Mouse (Mus musculus) large intestine, adult 2 months (tissue): ENCODE measurements at regions not wholly inside any gene's neighbourhood (a gene's known extent, or its start where the extent isn't known, plus 50 kb on each side); places are given as distances from the start of the nearest gene placed in this dataset.
A peak's percentile ranks its signal among the peaks of the same experiment; 100 is the strongest.
"Not testable (repeated sequence)": the region's sequence is repeated elsewhere in the genome, so short reads cannot be mapped to it uniquely, and the experiment has no call there.

Experiments used
- DNase-seq: peaks from one replicate; pipeline ENCODE4 v3.0.0-alpha.2; 2012; ENCODE audit warnings: low read depth, low spot score
- WGBS: fragments of 180-500 bp; shearing (Covaris S2); methylation state at CpG from one replicate; pipeline ENCODE4 v1.1.7; 2018; 5-methylcytosine and 5-hydroxymethylcytosine counted together

DNA sequence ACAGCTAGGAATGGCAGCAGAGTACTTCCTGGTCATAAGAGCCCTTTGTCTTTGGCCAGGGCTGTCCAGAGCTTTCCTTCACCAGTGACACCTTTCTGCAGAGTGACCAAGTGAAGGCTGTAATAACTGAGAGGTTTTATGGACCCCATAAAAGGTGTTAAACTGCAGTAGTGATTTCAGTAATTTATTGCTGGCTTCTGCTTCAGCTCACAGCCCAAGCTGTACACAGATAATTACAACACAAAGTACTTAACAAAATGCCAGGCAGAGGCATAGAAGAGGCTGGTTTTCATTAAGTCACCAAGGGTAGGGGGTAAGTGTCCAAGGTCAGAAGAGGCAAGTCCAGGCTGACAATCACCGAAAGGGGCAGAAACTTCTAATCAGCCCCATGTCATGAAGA is 83.8 kb downstream of the Eif4e start:
- DNase-seq = peak; percentile 1
- WGBS = 23% methylated on average over 1 of the region's 1 CpGs

DNA sequence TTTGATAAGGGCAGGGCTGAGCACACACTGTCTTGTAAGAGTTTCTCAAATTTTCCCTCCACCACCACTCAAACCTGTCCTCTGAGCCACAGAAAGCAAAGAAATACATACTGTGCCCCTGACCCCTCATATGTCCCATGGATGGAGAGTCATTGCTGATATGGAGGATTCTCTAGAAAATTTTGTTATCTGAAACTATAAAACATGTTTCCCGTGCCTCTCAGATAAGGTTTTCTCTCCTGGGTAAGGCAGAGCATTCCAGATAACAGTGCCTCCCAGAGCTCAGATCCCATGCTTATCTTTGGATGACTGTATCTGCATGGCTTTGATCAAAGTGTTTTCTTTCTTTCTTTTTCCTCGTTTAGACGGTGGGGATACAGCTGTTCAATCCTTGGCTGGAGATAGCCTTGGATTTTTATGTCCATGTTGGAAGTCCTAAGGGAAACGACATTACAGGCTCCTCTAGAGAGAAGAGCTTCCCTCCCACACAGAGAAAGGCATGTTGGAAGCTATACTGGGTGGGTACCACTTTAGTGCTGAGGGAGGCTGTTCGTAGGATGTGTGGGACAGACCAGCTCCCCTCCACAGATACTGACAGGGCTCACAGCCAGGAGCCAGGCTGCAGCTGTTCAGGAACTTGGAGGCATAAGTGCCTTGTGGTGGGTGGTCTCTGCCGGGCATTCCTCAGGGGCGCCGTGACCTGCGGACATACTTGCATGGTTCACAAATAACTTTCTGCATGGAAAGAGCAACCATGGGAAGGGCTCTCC is 87.1 kb downstream of the Eif4e start:
- DNase-seq = no peak
- 48% methylated on average over 9 of the region's 9 CpGs for WGBS

DNA sequence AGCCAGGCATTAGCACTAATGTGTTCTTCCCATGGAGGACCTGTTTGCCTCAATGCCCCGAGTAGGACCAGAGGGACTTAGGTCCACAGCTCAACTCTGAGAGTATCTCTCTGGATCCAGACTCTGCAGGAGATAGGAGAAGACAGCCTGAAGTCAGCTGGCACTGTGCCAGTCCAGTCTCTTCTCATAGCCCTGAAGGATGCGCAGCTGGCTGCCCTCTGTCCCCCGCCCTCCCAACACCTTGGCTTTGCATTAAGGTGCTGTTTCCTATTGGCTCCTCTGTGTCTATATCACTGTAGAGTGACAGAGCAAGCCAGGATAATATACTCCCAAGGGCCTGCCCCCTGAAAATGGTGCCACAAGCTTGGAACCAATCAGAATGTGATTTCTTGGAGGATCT is 87.7 kb downstream of the Eif4e start:
- 74% methylated on average over 3 of the region's 3 CpGs for WGBS
- DNase-seq = no peak

DNA sequence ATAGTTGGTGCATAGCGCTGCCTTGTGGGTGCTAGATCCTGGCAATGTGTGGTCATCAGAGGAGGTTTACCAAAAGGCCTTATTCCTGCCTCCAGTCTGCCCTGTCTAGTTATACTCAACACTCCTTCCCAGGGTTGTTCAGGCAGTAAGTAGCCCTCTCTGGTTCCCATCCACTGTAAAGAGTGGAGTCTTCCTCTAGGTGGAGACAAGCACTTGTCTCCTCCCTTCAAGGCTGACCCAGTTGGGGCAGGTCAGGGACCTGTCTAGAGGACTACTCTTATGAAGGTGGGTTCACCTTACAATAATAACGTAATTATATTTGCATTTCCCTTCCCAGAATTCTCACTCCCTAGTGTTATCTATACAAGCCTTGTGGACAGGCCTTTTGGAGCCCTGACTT is 88.9 kb downstream of the Eif4e start:
- DNase-seq = no peak
- 79% methylated on average over 2 of the region's 2 CpGs for WGBS

DNA sequence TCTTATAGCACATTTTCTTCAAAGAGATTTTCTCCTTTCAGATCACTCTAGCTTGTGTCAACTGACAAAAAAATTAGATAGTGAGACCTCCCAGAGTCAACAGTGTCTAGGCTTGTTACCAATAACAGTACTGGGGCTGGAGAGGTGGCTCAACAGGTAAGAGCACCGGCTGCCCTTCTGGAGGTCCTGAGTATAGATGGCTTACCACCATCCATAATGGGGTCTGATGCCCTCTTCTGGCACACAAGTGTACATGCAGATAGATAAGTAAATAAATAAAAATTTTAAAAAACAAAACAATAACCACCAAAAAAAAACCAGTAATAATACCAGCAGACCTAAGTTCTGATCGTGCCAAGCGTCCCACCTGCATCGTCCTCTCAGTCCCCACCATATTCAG is 94.3 kb downstream of the Eif4e start:
- DNase-seq = no peak
- WGBS = 83% methylated on average over 4 of the region's 4 CpGs

DNA sequence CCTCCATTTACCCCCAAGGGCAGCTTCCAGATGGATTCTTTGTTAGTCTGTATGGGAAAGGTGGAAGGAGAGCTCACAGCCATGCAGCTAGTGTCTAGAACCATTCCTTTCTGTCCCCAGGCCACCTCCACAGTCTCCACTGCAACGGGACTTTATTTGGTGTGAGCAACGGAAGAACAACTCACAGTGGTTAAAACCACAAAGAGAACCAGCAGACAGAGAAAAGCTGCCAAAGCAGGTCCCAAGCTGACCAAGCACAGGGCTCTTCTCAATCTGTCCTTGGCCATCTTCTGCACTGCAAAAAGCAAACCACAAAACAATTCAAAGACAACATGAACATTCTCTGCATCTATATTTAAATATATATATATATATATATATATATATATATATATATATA is 98.1 kb downstream of the Eif4e start:
- DNase-seq = no peak
- 87% methylated on average over 2 of the region's 2 CpGs for WGBS

DNA sequence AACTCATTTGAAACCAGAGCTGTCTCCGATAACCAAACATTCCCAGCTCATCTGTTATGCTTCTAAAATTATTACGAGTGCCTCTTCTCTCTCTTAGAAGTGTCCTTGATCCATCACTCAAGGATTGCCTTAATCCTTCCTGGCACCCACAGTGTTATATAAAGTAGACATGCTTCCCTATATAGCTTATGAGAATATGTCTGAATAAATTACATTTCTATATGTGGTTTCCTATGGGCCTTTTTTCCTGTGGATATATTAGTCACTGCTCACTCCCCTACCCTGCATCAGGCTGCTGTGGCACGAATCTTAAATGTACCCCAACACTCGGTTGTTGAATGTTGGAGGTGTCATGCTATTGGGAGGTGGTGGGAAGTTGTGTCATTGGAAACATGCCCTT is 100.3 kb downstream of the Eif4e start:
- WGBS = 85% methylated on average over 4 of the region's 4 CpGs
- DNase-seq = no peak

DNA sequence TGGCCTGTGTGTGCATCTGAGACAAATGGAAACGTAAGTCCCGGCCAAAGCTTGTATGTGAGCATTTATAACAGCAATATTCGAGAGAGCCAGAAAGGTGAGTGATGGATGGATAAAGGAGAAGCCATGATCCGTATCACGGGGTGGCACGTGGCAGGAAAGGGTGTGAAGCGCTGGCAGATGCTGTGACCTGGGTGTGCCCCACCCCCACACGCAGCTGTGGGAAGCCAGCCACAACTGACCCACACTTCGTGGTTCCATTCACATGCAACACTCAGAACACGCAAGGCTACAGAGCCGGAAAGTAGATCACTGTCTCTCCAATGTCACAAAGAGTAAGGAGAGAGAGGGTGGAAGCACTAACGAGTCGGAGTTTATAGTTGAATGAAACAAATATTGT is 104.3 kb downstream of the Eif4e start:
- no peak for DNase-seq
- 88% methylated on average over 13 of the region's 13 CpGs for WGBS

DNA sequence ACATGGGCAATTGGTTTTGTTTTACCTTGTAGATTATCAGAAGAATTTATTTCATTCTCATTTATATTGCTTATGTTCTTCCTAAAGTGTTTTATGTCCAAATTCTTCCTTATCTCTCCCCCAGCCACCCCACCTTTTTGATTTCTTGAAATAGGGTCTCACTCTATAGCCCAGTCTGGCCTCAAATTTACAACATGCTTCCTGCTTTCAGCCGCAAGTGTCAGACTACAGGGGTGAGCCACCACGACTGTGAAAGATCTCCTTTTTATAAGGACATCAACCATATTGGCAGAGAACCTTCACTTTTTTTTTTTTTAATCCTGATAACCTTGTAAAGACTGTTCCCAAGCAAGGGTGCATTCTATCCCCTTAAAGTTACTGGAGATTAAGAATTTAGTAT is 106.1 kb downstream of the Eif4e start:
- no peak for DNase-seq
- WGBS = 43% methylated on average over 2 of the region's 2 CpGs

DNA sequence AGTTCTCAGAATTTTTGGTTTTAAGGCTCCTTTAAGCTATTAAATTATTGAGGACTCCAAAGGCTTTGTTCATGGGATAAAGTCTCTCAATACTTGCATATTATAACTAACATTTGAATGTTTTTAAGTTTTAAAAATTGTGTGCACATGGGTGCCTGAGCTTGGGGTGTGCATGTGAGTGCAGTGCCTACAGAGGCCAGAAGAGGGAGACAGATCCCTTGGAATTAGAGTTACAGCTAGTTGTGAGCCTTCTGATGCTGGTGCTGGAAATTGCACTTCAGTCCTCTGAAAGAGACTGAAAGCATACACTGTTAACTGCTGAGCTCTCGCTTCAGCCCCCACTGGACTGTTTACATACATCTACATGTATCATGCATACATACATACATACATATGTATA is 100.0 kb upstream of the Tspan5 start:
- 97% methylated on average over 1 of the region's 1 CpGs for WGBS
- DNase-seq = no peak

DNA sequence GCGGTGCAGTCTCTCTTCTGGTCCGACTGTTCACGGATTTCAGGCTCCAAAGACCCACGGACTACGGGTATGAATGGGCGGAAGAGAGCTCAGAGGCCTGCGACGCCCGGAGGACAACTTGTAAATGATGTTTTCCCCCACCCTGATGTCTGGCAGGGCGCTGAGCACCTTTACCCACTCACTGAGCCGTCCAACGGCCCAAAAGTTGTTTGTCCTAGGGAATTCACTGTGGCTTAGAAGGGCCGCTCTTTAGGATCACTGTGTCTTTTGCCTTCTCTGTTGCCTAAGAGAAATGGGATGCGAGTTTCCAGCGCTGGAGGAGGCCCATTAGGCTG is 98.1 kb upstream of the Tspan5 start:
- no peak for DNase-seq
- WGBS = 32% methylated on average over 15 of the region's 15 CpGs

DNA sequence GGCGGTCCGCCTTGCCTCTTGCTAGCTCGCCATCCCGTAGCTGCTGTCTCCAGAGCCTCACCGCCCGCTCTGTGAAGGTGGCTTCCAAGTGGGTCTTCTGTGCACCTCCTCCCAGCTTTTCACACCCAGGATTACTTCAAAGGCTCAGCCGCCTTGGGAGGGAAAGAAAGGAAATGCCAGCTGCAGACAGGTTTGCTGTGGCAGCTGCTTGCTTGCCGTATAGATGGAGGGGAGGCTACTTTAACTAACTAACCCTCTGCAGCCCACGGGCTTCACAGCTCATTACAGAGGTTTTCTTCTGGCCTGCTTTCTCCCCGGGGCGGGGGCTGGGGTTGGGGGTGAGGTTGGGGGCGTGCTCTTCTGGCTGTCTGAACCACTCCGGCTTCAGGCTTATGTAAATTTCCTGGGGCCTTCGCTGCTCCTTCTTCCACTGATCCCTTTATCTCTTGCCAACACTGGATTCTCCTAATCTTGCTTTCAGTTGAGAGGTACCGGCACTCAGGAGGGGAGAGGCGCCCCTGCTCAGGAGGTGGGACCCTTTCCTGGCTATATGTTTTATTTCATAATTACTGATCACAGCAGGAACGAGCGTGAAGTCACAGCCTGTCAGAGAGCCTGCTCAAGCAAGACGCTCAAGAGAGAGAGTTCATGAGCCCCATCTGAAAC is 97.6 kb upstream of the Tspan5 start:
- 11% methylated on average over 19 of the region's 19 CpGs for WGBS
- no peak for DNase-seq

DNA sequence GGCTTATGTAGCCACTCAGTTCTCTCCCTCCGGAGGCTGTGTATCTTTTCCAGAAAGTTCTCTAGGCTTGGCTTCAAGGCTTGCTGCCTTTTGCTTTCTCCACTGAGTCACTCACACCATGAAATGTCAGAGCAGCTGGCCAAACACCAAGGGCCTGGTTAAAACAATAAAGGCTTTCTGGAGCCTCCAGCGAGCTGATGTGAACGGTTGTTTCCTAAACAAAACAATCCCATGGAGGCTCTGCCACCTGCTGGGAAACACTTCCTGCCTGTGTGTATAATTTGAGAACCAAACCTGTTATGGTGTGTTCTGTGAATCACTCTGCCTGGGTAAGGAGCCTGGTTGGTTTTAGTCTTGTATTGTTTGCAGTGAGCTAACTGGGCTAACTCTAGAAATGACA is 96.7 kb upstream of the Tspan5 start:
- DNase-seq = peak; percentile 8
- 8% methylated on average over 3 of the region's 3 CpGs for WGBS

DNA sequence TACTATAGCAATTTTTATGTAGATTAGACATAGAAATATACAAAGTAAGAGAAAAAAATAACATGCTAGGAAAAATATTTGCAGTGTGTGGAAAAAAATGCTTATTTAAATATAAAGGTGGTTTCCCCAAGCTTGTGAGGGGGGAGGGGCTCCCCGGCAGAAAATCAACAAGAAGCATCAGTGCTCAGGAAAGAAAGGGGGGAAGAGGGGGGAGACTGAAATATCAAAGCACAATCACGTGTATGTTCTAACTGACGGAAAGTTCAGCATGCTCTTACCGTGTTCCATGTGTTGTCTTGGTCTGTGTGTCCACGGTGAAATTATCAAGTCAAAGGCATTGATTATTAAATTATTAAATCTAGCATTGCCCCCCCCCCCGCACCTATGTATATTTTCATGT is 92.3 kb upstream of the Tspan5 start:
- WGBS = 90% methylated on average over 6 of the region's 6 CpGs
- DNase-seq = no peak

DNA sequence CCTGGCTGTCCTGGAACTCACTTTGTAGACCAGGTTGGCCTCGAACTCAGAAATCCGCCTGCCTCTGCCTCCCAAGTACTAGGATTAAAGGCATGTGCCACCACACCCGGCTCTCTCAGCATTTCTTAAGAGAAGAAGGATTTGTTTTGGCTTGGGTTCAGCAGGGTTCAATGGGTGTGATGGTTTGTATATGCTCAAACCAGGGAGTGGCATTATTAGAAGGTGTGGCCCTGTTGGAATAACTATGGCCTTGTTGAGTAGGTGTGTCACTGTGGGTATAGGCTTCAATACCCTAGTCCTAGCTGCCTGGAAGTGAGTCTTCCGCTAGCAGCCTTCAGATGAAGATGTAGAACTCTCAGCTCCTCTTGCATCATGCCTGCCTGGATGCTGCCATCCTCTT is 91.3 kb upstream of the Tspan5 start:
- 85% methylated on average over 4 of the region's 4 CpGs for WGBS

DNA sequence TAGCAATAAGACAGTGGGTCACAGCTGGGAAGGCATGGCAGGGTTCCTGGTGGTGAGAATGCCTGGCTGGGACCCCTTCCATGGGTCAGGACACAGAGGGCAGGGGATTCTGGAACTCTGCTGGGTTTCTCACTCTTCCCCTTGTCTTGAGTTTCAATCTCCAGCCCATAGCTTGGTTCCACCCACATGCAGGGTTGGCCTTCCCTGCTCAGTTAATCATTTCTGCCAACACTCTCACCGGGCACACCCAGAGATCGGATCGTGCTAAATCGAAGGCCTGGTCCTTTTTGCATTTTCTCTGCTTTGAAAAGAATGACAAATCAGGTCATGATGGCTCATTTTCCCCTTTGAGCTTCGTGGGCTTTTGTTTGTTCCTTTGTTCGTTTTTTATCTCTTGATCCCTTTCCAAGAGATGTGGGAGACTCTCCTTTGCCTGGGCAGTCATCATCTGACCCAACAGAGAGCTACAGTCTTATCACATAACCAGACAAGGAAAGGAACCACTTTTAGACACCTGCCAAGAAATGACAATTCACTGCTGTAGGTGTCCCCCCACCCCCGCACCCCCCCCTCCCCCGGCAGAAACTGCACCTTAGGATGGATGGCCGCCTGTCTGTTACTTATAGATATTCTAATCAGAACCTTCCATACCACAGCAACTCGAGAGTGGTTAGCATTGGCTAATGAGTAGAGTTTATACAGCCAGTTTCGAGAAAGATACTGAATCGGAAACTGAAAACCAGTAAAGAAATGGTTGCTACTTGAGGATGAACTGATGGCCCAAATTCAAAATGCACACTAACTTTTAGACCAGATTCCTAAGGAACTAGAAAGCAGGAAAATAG is 90.4 kb upstream of the Tspan5 start:
- no peak for DNase-seq
- 89% methylated on average over 12 of the region's 12 CpGs for WGBS

More for the DNA sequence above, 91.3 kb upstream of the Tspan5 start:
- not testable (repeated sequence) for DNase-seq

DNA sequence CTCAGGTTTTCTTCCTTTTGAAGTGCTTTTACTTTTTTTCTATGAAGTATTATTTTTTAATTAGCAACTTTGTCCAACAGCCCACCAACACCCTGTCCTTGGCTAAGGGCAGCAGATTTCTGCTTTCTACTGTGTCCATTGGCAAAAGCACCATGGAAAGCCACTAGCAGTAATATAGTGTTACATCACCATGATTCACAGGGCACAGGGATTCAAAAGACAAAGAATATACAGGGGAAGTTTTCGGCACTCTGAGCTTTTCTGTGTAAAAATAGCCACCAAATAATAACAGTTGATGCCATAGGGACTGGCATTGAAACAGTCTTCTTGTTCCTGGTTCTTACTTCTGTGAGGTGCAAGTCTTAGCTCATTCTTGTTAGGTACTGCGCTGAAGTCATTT is 89.8 kb upstream of the Tspan5 start:
- DNase-seq = no peak
- 93% methylated on average over 2 of the region's 2 CpGs for WGBS

DNA sequence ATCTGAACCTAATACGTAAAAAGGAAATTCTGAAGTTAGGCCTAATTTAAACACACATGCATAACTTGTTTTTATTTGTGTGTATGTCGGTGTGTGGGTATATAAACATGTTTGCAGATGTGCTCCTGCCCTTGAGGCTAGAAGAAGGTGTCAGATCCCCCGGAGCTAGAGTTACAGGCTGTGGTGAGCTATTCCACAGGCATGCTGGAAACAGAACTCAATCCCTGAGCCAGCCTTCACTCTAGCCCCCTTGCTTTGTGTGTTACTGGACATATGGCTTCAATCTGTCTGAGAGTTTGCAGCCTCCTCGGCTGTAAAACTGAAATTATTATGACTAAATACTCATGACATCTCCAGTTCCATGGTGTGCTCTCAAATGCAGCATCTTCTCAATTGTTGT is 89.3 kb upstream of the Tspan5 start:
- no peak for DNase-seq

DNA sequence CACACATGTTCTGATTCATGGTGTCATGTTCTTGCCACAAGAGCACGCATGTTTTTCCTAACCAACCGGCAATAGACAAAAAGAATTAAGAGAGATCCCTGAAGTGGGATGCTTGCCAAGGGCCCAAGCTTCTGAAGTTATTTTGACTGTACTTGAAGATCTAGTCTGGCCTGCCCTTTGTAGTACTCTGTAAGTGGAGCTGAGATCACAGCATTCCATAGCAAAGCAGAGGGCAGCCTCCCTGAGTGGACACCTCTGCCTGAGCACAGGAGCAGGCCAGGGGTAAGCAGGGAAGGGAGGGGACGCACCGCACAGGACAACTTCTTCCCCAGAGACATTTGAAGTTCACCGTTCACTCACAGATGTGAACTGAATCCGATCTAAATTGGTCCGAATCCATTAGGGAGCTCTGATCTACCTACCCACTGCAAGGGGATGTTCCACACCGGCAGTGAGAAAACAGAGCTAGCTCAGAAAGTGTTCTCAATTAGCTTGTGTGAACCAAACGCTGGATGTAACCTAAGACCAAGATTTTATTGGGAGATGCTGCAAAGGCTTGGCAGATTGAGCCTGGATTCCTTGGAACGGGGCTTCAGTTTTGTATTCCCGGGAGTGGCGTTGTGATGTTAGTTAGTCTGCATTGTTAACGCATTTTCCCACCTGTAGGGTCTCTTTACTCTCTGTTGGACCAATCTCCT is 88.3 kb upstream of the Tspan5 start:
- DNase-seq = no peak
- 92% methylated on average over 13 of the region's 13 CpGs for WGBS

More for the DNA sequence above, 89.3 kb upstream of the Tspan5 start:
- WGBS = 78% methylated on average over 4 of the region's 4 CpGs
